ENCODE assay signal across 16 mouse cellular contexts in the genomic region with DNA sequence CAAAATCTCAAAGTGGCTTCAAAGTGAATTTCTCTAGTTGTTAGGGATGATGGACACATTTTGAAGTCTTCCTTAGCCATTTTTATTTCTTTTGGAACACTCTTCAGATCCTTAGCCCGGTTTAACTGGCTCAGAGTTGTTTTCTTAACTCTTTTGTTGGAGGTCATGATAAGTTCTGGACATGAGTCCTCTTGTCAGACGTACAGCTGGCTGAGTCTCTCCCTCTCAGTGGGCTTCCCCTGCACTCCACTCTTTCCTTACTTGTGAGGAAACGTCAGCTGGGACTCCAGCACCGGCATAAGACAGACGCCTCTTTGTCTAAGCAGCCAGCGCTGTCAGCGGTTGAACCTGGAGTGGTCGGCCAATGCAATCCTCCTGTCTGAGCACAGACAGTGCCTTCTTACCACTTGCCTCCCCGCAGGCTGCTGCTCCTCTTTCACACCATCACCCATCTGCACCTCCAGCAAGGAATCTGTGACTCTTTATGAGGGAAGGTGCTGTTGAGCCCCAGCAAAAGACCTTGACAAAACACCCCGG. TPM values are rescaled to one million over a fixed set of nuclear protein-coding genes. Genes with fewer than 3 reads are reported as not detected.
DNase-seq lines count a peak whose midpoint lies in the region; ATAC-seq and TF ChIP-seq lines count a peak whose summit lies in the region.
"Had no signal": no experiment of that assay in that cellular context is flagged by ENCODE, and none has a peak within 500 bp of the region (broad histone marks: within the 10 kb centered on the region; RNA-seq: fewer than 3 reads in every experiment).

No protein-coding gene starts in this region.

- peaks cover 29% of the 10 kb centered on the region for H3K36me3 ChIP-seq in heart, embryonic 14.5 days (ENCODE audit: control insufficient read depth, insufficient read depth, low read length)
- peaks cover 20% of the 10 kb centered on the region for H3K36me3 ChIP-seq in lung, embryonic 14.5 days (ENCODE audit: insufficient read depth)
- peaks cover 31% of the 10 kb centered on the region for H3K36me3 ChIP-seq in embryonic facial prominence, embryonic 13.5 days
- peaks cover 36% of the 10 kb centered on the region for H3K36me3 ChIP-seq in limb, embryonic 13.5 days

- no peak overlapping the region for H3K9ac ChIP-seq in heart, embryonic 14.5 days (ENCODE audit: low read length)
- no peak overlapping the region for H3K9ac ChIP-seq in lung, embryonic 14.5 days
- H3K9ac ChIP-seq in embryonic facial prominence, embryonic 13.5 days: no peak overlapping the region
- H3K9ac ChIP-seq in limb, embryonic 13.5 days: no peak overlapping the region
- H3K9ac ChIP-seq: forebrain, embryonic 13.5 days; midbrain, embryonic 13.5 days had no signal

- no peak overlapping the region for H3K4me2 ChIP-seq in heart, embryonic 14.5 days (ENCODE audit: low read length)
- no peak overlapping the region for H3K4me2 ChIP-seq in lung, embryonic 14.5 days
- H3K4me2 ChIP-seq in embryonic facial prominence, embryonic 13.5 days: no peak overlapping the region
- H3K4me2 ChIP-seq in limb, embryonic 13.5 days (replicated peaks): no peak overlapping the region
- H3K4me2 ChIP-seq: forebrain, embryonic 13.5 days; midbrain, embryonic 13.5 days had no signal

- H3K9me3 ChIP-seq in heart, embryonic 14.5 days (ENCODE audit: control insufficient read depth, low read length): peaks cover 5% of the 10 kb centered on the region; the same call in 1 of the 2 replicates
- H3K9me3 ChIP-seq in lung, embryonic 14.5 days (ENCODE audit: low read depth, low read length): no peaks in the 10 kb centered on the region; the same call in 1 of the 2 replicates
- H3K9me3 ChIP-seq in embryonic facial prominence, embryonic 13.5 days: no peaks in the 10 kb centered on the region; the same call in 1 of the 2 replicates
- peaks cover 6% of the 10 kb centered on the region; the same call in 1 of the 2 replicates for H3K9me3 ChIP-seq in limb, embryonic 13.5 days
- H3K9me3 ChIP-seq: forebrain, embryonic 13.5 days had no signal

- TF ChIP-seq CTCF in lung, embryonic 14.5 days (IDR thresholded peaks at IDR 0.05; ENCODE audit: low read depth): no peak

- peak overlapping the region; percentile 35 to 73; a peak in 3 of 4 replicates for H3K27ac ChIP-seq in heart, embryonic 14.5 days (replicated peaks in 1 of 2; ENCODE audit: control insufficient read depth in 1 of 2, insufficient read depth in 1 of 2, low read depth in 2 of 2, low read length in 2 of 2)
- H3K27ac ChIP-seq in lung, embryonic 14.5 days (ENCODE audit: low read depth): no peak overlapping the region; the same call in 1 of the 2 replicates
- H3K27ac ChIP-seq in embryonic facial prominence, embryonic 13.5 days: peak overlapping the region; percentile 23; the same call in 1 of the 2 replicates
- peak overlapping the region; percentile 53; the same call in 1 of the 2 replicates for H3K27ac ChIP-seq in limb, embryonic 13.5 days
- H3K27ac ChIP-seq: forebrain, embryonic 13.5 days; midbrain, embryonic 13.5 days had no signal

- H3K4me1 ChIP-seq in heart, embryonic 14.5 days (ENCODE audit: control insufficient read depth in 2 of 2, insufficient read depth in 2 of 2, low read length in 2 of 2): peaks cover 5 to 9% of the 10 kb centered on the region in 2 experiments
- no peaks in the 10 kb centered on the region for H3K4me1 ChIP-seq in lung, embryonic 14.5 days (ENCODE audit: insufficient read depth)
- H3K4me1 ChIP-seq in embryonic facial prominence, embryonic 13.5 days: no peaks in the 10 kb centered on the region
- no peaks in the 10 kb centered on the region for H3K4me1 ChIP-seq in limb, embryonic 13.5 days
- H3K4me1 ChIP-seq: forebrain, embryonic 13.5 days; midbrain, embryonic 13.5 days had no signal

- ATAC-seq in heart, embryonic 14.5 days (ENCODE audit: insufficient number of reproducible peaks, insufficient read depth, low FRiP score, low read depth): peak; percentile 43; the same call in 1 of the 2 replicates
- peak; percentile 42; the same call in 1 of the 2 replicates for ATAC-seq in lung, embryonic 14.5 days (ENCODE audit: insufficient read depth)
- ATAC-seq in embryonic facial prominence, embryonic 13.5 days (ENCODE audit: insufficient number of reproducible peaks, insufficient read depth, low FRiP score, low TSS enrichment, low read depth): no peak
- no peak for ATAC-seq in limb, embryonic 13.5 days (ENCODE audit: low FRiP score, low read depth)
- ATAC-seq: activated CD4-positive, CD25-positive, alpha-beta regulatory T cell, adult 4 months; forebrain, embryonic 13.5 days; lung, postnatal 0 days; midbrain, embryonic 13.5 days had no signal

- 11% methylated on average over 10 of the region's 10 CpGs for WGBS in heart, embryonic 14.5 days
- 8% methylated on average over 10 of the region's 10 CpGs for WGBS in lung, embryonic 14.5 days
- WGBS in embryonic facial prominence, embryonic 13.5 days: 20% methylated on average over 10 of the region's 10 CpGs
- 51% methylated on average over 10 of the region's 10 CpGs for WGBS in limb, embryonic 13.5 days

- no peak for DNase-seq in heart, adult 9 months (ENCODE audit: low spot score in 2 of 2)
- DNase-seq in lung, embryonic 14.5 days: peak; percentile 58
- no peak for DNase-seq in lung, postnatal 10 days
- no peak for DNase-seq in layer of hippocampus, adult 8-10 months (ENCODE audit: low spot score in 2 of 2)
- DNase-seq in ovary, postnatal 14 days (ENCODE audit: low spot score): no peak
- DNase-seq: cerebellum, adult 11-12 months; gastrocnemius, postnatal 36 days; kidney, adult 18-20 months had no signal

- H3K4me3 ChIP-seq in heart, embryonic 14.5 days (ENCODE audit: control insufficient read depth in 1 of 2, insufficient read depth in 1 of 2, low read depth in 1 of 2, low read length in 2 of 2): no peak overlapping the region
- H3K4me3 ChIP-seq in lung, embryonic 14.5 days (ENCODE audit: low read depth, low read length): no peak overlapping the region
- H3K4me3 ChIP-seq in embryonic facial prominence, embryonic 13.5 days: no peak overlapping the region
- H3K4me3 ChIP-seq in limb, embryonic 13.5 days: no peak overlapping the region
- H3K4me3 ChIP-seq: forebrain, embryonic 13.5 days; midbrain, embryonic 13.5 days had no signal

- H3K27me3 ChIP-seq in heart, embryonic 14.5 days (ENCODE audit: control insufficient read depth, insufficient read depth, low read length): no peaks in the 10 kb centered on the region
- H3K27me3 ChIP-seq in lung, embryonic 14.5 days (ENCODE audit: insufficient read depth, low read length): no peaks in the 10 kb centered on the region
- no peaks in the 10 kb centered on the region for H3K27me3 ChIP-seq in embryonic facial prominence, embryonic 13.5 days
- H3K27me3 ChIP-seq in limb, embryonic 13.5 days: no peaks in the 10 kb centered on the region
- H3K27me3 ChIP-seq: forebrain, embryonic 13.5 days; midbrain, embryonic 13.5 days had no signal

RNA-seq across cellular contexts. Expression of a gene that starts 20.1 kb away (rescaled TPM):
- polyA plus RNA-seq in heart, embryonic 14.5 days (2014; fragmentation: Nextera tagmentation; extraction: Ambion mirVana): not detected in 2 replicates
- 0.20 and 0.34 TPM in 2 replicates for polyA plus RNA-seq in lung, embryonic 14.5 days (2014; fragmentation: Nextera tagmentation; extraction: Ambion mirVana)
- polyA plus RNA-seq in embryonic facial prominence, embryonic 13.5 days (2015; fragmentation: Nextera tagmentation; extraction: Ambion mirVana): 0.22 and 0.32 TPM in 2 replicates
- 0.08 and 0.20 TPM in 2 replicates for polyA plus RNA-seq in limb, embryonic 13.5 days (2015; fragmentation: Nextera tagmentation; extraction: Ambion mirVana)
- under 1 TPM in 2 of 4 experiments, not detected in 2; 0.20 to 0.23 TPM for total RNA-seq in layer of hippocampus, adult 8-10 months (2022)
- total RNA-seq: gastrocnemius, postnatal 36 days; liver, adult 2 months had no signal
- polyA plus RNA-seq: liver, adult 2 months; midbrain, embryonic 13.5 days had no signal

RNA-seq across cellular contexts. Expression of a gene that starts 30.1 kb away (rescaled TPM):
- 33.1 and 34.2 TPM in 2 replicates for polyA plus RNA-seq in heart, embryonic 14.5 days (2014; fragmentation: Nextera tagmentation; extraction: Ambion mirVana)
- 88.9 and 93.6 TPM in 2 replicates for polyA plus RNA-seq in lung, embryonic 14.5 days (2014; fragmentation: Nextera tagmentation; extraction: Ambion mirVana)
- polyA plus RNA-seq in embryonic facial prominence, embryonic 13.5 days (2015; fragmentation: Nextera tagmentation; extraction: Ambion mirVana): 76.7 and 83.5 TPM in 2 replicates
- polyA plus RNA-seq in limb, embryonic 13.5 days (2015; fragmentation: Nextera tagmentation; extraction: Ambion mirVana): 88.7 and 92.3 TPM in 2 replicates
- 10 to 100 TPM; 41.4 to 55.0 (median 46.9) TPM for total RNA-seq in layer of hippocampus, adult 8-10 months (2022)

RNA-seq across cellular contexts. Expression of a gene that starts 31.3 kb away (rescaled TPM):
- polyA plus RNA-seq in heart, embryonic 14.5 days (2014; fragmentation: Nextera tagmentation; extraction: Ambion mirVana): 20.8 and 24.0 TPM in 2 replicates
- 29.8 and 32.5 TPM in 2 replicates for polyA plus RNA-seq in lung, embryonic 14.5 days (2014; fragmentation: Nextera tagmentation; extraction: Ambion mirVana)
- polyA plus RNA-seq in embryonic facial prominence, embryonic 13.5 days (2015; fragmentation: Nextera tagmentation; extraction: Ambion mirVana): 40.5 and 42.4 TPM in 2 replicates
- polyA plus RNA-seq in limb, embryonic 13.5 days (2015; fragmentation: Nextera tagmentation; extraction: Ambion mirVana): 43.6 and 44.2 TPM in 2 replicates
- total RNA-seq in layer of hippocampus, adult 8-10 months (2022): 10 to 100 TPM; 50.3 to 75.0 (median 59.3) TPM

RNA-seq across cellular contexts. Expression of a gene that starts 39.4 kb away (rescaled TPM):
- 12.7 and 15.7 TPM in 2 replicates for polyA plus RNA-seq in heart, embryonic 14.5 days (2014; fragmentation: Nextera tagmentation; extraction: Ambion mirVana)
- 28.1 and 28.6 TPM in 2 replicates for polyA plus RNA-seq in lung, embryonic 14.5 days (2014; fragmentation: Nextera tagmentation; extraction: Ambion mirVana)
- polyA plus RNA-seq in embryonic facial prominence, embryonic 13.5 days (2015; fragmentation: Nextera tagmentation; extraction: Ambion mirVana): 23.3 and 24.2 TPM in 2 replicates
- polyA plus RNA-seq in limb, embryonic 13.5 days (2015; fragmentation: Nextera tagmentation; extraction: Ambion mirVana): 27.2 and 27.7 TPM in 2 replicates
- 10 to 100 TPM; 22.3 to 24.1 (median 23.5) TPM for total RNA-seq in layer of hippocampus, adult 8-10 months (2022)

RNA-seq across cellular contexts. Expression of a gene that starts 47.9 kb away (rescaled TPM):
- 3.3 and 4.4 TPM in 2 replicates for polyA plus RNA-seq in heart, embryonic 14.5 days (2014; fragmentation: Nextera tagmentation; extraction: Ambion mirVana)
- polyA plus RNA-seq in lung, embryonic 14.5 days (2014; fragmentation: Nextera tagmentation; extraction: Ambion mirVana): 7.4 and 9.8 TPM in 2 replicates
- polyA plus RNA-seq in embryonic facial prominence, embryonic 13.5 days (2015; fragmentation: Nextera tagmentation; extraction: Ambion mirVana): 6.1 and 7.8 TPM in 2 replicates
- polyA plus RNA-seq in limb, embryonic 13.5 days (2015; fragmentation: Nextera tagmentation; extraction: Ambion mirVana): 7.2 and 8.0 TPM in 2 replicates
- total RNA-seq in layer of hippocampus, adult 8-10 months (2022): 10 to 100 TPM; 67.9 to 92.0 (median 76.6) TPM

Comparison
In these comparisons a context has a peak if more than half of its experiments do, and no peak if none do; other contexts are left out.
1. ATAC-seq: peak in heart, embryonic 14.5 days (single experiment) and lung, embryonic 14.5 days (single experiment); none in embryonic facial prominence, embryonic 13.5 days (single experiment) and limb, embryonic 13.5 days (single experiment).